Mouse (Mus musculus) lung, adult 2 months (tissue): ENCODE measurements at regions not wholly inside any gene's neighbourhood (a gene's known extent, or its start where the extent isn't known, plus 50 kb on each side); places are given as distances from the start of the nearest gene placed in this dataset.

Source experiments
- CTCF ChIP-seq: fragments of 200-500 bp; IDR thresholded peaks from 2 replicates; pipeline ENCODE4 v1.5.1; 2011; ENCODE audit warnings: mild to moderate bottlenecking, low read length, control low read depth; ENCODE audit not compliant: insufficient read depth
- POLR2A ChIP-seq: fragments of 200-500 bp; IDR thresholded peaks from 2 replicates; pipeline ENCODE4 v1.6.1; 2011; ENCODE audit warnings: low read depth, mild to moderate bottlenecking, control low read depth, low read length, borderline replicate concordance; ENCODE audit errors: extremely low read depth

GRCm38 (mm10) chr5:51069668-51070067 is 497.9 kb downstream of the Ppargc1a start:
- TF ChIP-seq POLR2A (no peak), CTCF (no peak)
